Mouse (Mus musculus) ovary, postnatal 14 days (tissue): ENCODE data around the gene Wfdc10.

Experiments used
- DNase-seq: peaks from one replicate; pipeline ENCODE4 v3.0.0; 2022; ENCODE audit warnings: low spot score

Wfdc10 gene

DNA sequence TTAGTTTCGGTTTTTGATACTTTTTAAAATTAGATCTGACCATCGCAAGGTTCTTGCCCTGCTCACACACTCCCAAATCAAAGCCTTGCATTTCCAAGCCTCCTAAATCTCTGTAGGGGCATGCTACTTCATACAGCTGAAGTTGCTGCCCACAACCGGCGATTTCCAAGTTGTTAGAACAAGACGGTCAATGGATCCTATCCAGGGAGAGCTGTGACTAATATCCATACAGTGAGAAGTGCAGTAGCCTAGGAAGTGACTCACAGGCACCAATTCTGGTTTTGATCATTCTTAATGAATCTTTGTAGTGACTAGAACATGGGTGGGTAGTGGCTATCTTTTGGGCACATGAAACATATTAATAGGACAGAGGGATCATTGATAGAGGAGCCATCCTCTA is 45.9 kb downstream of the Wfdc10 start:
- no peak for DNase-seq

DNA sequence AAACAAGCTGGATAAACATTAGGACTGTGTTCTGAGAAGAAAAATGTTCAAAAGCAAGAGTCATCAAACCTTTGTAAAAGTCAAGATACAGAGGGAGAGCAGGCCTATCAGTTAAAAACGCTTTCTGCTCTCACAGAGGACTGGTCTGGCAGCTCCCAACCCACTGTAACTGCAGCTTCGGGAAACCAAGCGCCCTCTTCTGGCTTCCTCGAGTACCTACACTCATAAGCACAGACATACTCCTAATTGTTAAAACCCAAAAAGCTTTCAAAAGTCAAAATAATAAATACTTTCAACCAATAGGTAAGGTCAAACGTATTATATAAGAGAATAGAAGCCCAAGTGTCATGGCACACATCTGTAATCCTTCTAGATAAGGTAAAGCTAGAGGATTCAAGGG is 48.4 kb downstream of the Wfdc10 start:
- DNase-seq: no peak

GRCm38 (mm10) chr2:164705328-164705727 is 49.5 kb downstream of the Wfdc10 start:
- DNase-seq: no peak

GRCm38 (mm10) chr2:164705991-164706390 is 50.1 kb downstream of the Wfdc10 start:
- DNase-seq: no peak
